Mouse (Mus musculus): ENCODE data around the gene Egln2. TPM values are rescaled to one million over a fixed set of nuclear protein-coding genes. Genes with fewer than 3 reads are reported as not detected.

The Egln2 gene
- total RNA-seq, 2 experiments from 2014 or later: 95.1 to 98.7 TPM

- peak; percentile 99 to 100 for DNase-seq (ENCODE audit: low spot score in 2 of 2)
- intact Hi-C loops (cut with DNase I): no loop called here
Observed at GRCm38 (mm10) chr7:27178324-27179216, 12.0 kb upstream of the Egln2 start, which contains the start of gene Rab4b. Gene Rab4b (minus strand): TSS chr7:27178896.

GRCm38 (mm10) chr7:27177942-27178323 lies 11.3 kb upstream of the Egln2 start:
- intact Hi-C loops (cut with DNase I): no loop called here
- DNase-seq (ENCODE audit: low spot score in 2 of 2): no peak

- DNase-seq (ENCODE audit: low spot score in 2 of 2): no peak
- intact Hi-C loops (cut with DNase I): no loop called here
Observed at GRCm38 (mm10) chr7:27174896-27175295, 8.3 kb upstream of the Egln2 start.

GRCm38 (mm10) chr7:27174496-27174895 lies 7.9 kb upstream of the Egln2 start:
- no peak for DNase-seq (ENCODE audit: low spot score in 2 of 2)
- intact Hi-C loops (cut with DNase I): no loop called here

GRCm38 (mm10) chr7:27170981-27171380 lies 4.4 kb upstream of the Egln2 start:
- intact Hi-C loops (cut with DNase I): no loop called here
- no peak for DNase-seq (ENCODE audit: low spot score in 2 of 2)

- intact Hi-C loops (cut with DNase I): loop anchor here (5.0 kb wide), 1 partner anchor 64 kb away; the partner anchor contains the start of gene Coq8b
- DNase-seq (ENCODE audit: low spot score in 2 of 2): no peak
Observed at GRCm38 (mm10) chr7:27168371-27168770, 1.8 kb upstream of the Egln2 start.

- intact Hi-C loops (cut with DNase I): loop anchor here (5.0 kb wide), 1 partner anchor 65 kb away; the partner anchor contains the start of gene Coq8b
- DNase-seq (ENCODE audit: low spot score in 2 of 2): no peak
Observed at GRCm38 (mm10) chr7:27167475-27168094, 983 bp upstream of the Egln2 start.

GRCm38 (mm10) chr7:27166229-27166613 lies 381 bp downstream of the Egln2 start:
- intact Hi-C loops (cut with DNase I): loop anchor here (5.0 kb wide), 1 partner anchor 66 kb away; the partner anchor contains the start of gene Coq8b
- peak; percentile 74 to 79 for DNase-seq (ENCODE audit: low spot score in 2 of 2)

GRCm38 (mm10) chr7:27165696-27166095 lies 906 bp downstream of the Egln2 start:
- no peak for DNase-seq (ENCODE audit: low spot score in 2 of 2)
- intact Hi-C loops (cut with DNase I): loop anchor here (5.0 kb wide), 1 partner anchor 67 kb away; the partner anchor contains the start of gene Coq8b

GRCm38 (mm10) chr7:27165007-27165655 lies 1.5 kb downstream of the Egln2 start:
- DNase-seq (ENCODE audit: low spot score in 2 of 2): no peak
- intact Hi-C loops (cut with DNase I): loop anchor here (5.0 kb wide), 1 partner anchor 67 kb away; the partner anchor contains the start of gene Coq8b

GRCm38 (mm10) chr7:27164112-27164947 lies 2.3 kb downstream of the Egln2 start:
- no peak for DNase-seq (ENCODE audit: low spot score in 2 of 2)
- intact Hi-C loops (cut with DNase I): no loop called here

- no peak for DNase-seq (ENCODE audit: low spot score in 2 of 2)
Observed at GRCm38 (mm10) chr7:27163450-27163805, 3.2 kb downstream of the Egln2 start.

GRCm38 (mm10) chr7:27162780-27163449 lies 3.7 kb downstream of the Egln2 start:
- intact Hi-C loops (cut with DNase I): no loop called here
- DNase-seq (ENCODE audit: low spot score in 2 of 2): no peak

More at GRCm38 (mm10) chr7:27163450-27163805, 3.2 kb downstream of the Egln2 start:
- intact Hi-C loops (cut with DNase I): no loop called here

- intact Hi-C loops (cut with DNase I): no loop called here
- DNase-seq (ENCODE audit: low spot score in 2 of 2): no peak
Observed at GRCm38 (mm10) chr7:27161744-27162143, 4.9 kb downstream of the Egln2 start.

- DNase-seq (ENCODE audit: low spot score in 2 of 2): no peak
- intact Hi-C loops (cut with DNase I): no loop called here
Observed at GRCm38 (mm10) chr7:27160921-27161320, 5.7 kb downstream of the Egln2 start.

- DNase-seq (ENCODE audit: low spot score in 2 of 2): peak; percentile 78 to 86
Observed at GRCm38 (mm10) chr7:27159882-27160281, 6.7 kb downstream of the Egln2 start.

GRCm38 (mm10) chr7:27159256-27159655 lies 7.3 kb downstream of the Egln2 start:
- intact Hi-C loops (cut with DNase I): no loop called here
- no peak for DNase-seq (ENCODE audit: low spot score in 2 of 2)

More at GRCm38 (mm10) chr7:27159882-27160281, 6.7 kb downstream of the Egln2 start:
- intact Hi-C loops (cut with DNase I): no loop called here

GRCm38 (mm10) chr7:27158171-27158570 lies 8.4 kb downstream of the Egln2 start:
- intact Hi-C loops (cut with DNase I): no loop called here
- DNase-seq (ENCODE audit: low spot score in 2 of 2): no peak

GRCm38 (mm10) chr7:27156005-27156404 lies 10.6 kb downstream of the Egln2 start:
- DNase-seq (ENCODE audit: low spot score in 2 of 2): peak; percentile 64 to 74
- intact Hi-C loops (cut with DNase I): no loop called here

All from left cerebral cortex, postnatal 36 days (tissue).